Mouse (Mus musculus) liver, adult 2 months (tissue): ENCODE results near the gene Prrxl1. TPM values are rescaled to one million over a fixed set of nuclear protein-coding genes. Genes with fewer than 3 reads are reported as not detected.

Source experiments
- DNase-seq: peaks from one replicate; pipeline ENCODE4 v3.0.0-alpha.2; 2011; ENCODE audit warnings: low read depth, low spot score; ENCODE audit errors: extremely low read depth
- H3K27ac ChIP-seq: fragments of 200-500 bp; replicated peaks from 2 replicates; pipeline ENCODE4 v1.5.1; 2012; ENCODE audit warnings: low read depth, mild to moderate bottlenecking, control low read depth, inconsistent platforms, low read length; ENCODE audit not compliant: insufficient read depth
- H3K27me3 ChIP-seq: fragments of 200-500 bp; 2 replicates; pipeline ENCODE4 v1.6.1; 2012; ENCODE audit warnings: mild to moderate bottlenecking, moderate library complexity, low read length, inconsistent platforms; ENCODE audit not compliant: control insufficient read depth, insufficient read depth
- H3K36me3 ChIP-seq: fragments of 200-500 bp; 2 replicates; pipeline ENCODE4 v1.6.1; 2012; ENCODE audit warnings: low read length, inconsistent platforms; ENCODE audit not compliant: control insufficient read depth, insufficient read depth
- H3K4me1 ChIP-seq: fragments of 200-500 bp; 2 replicates; pipeline ENCODE4 v1.6.1; 2011; ENCODE audit warnings: low read length; ENCODE audit not compliant: control insufficient read depth, insufficient read depth
- H3K4me3 ChIP-seq: fragments of 200-500 bp; 2 replicates; pipeline ENCODE4 v1.5.1; 2011; ENCODE audit warnings: low read depth, mild to moderate bottlenecking, control low read depth, low read length, moderate library complexity; ENCODE audit not compliant: insufficient read depth
- H3K79me2 ChIP-seq: fragments of 200-500 bp; 2 replicates; pipeline ENCODE4 v1.6.1; 2012; ENCODE audit warnings: inconsistent platforms, mild to moderate bottlenecking, low read length, moderate library complexity; ENCODE audit not compliant: control insufficient read depth, insufficient read depth
- H3K9ac ChIP-seq: fragments of 200-500 bp; 2 replicates; pipeline ENCODE4 v1.6.1; 2012; ENCODE audit warnings: low read depth, mild to moderate bottlenecking, control low read depth, inconsistent platforms, low read length
- CTCF ChIP-seq: fragments of 200-500 bp; IDR thresholded peaks from 2 replicates; pipeline ENCODE4 v1.5.1; 2011; ENCODE audit warnings: low read depth, low read length, control low read depth
- POLR2A ChIP-seq: fragments of 200-500 bp; IDR thresholded peaks from 2 replicates; pipeline ENCODE4 v1.6.1; 2011; ENCODE audit warnings: low read length, control low read depth; ENCODE audit not compliant: insufficient read depth; ENCODE audit errors: extremely low read depth
- WGBS: fragments of 180-500 bp; shearing (Covaris S2); methylation state at CpG from one replicate; pipeline ENCODE4 v1.1.7; 2018; 5-methylcytosine and 5-hydroxymethylcytosine counted together
- polyA plus RNA-seq: library from polyadenylated mRNA; depleted of rRNA; stranded (reverse); fragments of >200 nt; gene quantifications from 2 replicates; pipeline ENCODE4 v1.2.3, GENCODE M21; 2012; rRNA removed
- total RNA-seq: library from RNA; depleted of rRNA; stranded (reverse); fragments of >200 nt; gene quantifications from 2 replicates; pipeline ENCODE4 v1.2.3, GENCODE M21; 2014; rRNA removed

The Prrxl1 gene
- not detected in 2 replicates for total RNA-seq
- not detected in 2 replicates for polyA plus RNA-seq

GRCm38 (mm10) chr14:32599290-32600041 is at the start of gene Prrxl1:
Gene Prrxl1 (plus strand): TSS chr14:32599407.
- no peaks in the 10 kb centered on the region for H3K4me1 ChIP-seq
- no peak for DNase-seq
- no peak within 1 kb of the TSS for H3K9ac ChIP-seq
- no peak within 1 kb of the TSS for H3K4me3 ChIP-seq
- H3K36me3 ChIP-seq: no peaks in the 10 kb centered on the region
- no peak within 1 kb of the TSS for H3K27ac ChIP-seq
- WGBS: 2% methylated on average over 53 of the region's 53 CpGs
- peaks cover 23% of the 10 kb centered on the region for H3K27me3 ChIP-seq
- H3K79me2 ChIP-seq: no peaks in the 10 kb centered on the region
- TF ChIP-seq POLR2A (no peak), CTCF (no peak)

- H3K27ac ChIP-seq: no peak overlapping the region
- H3K4me1 ChIP-seq: no peaks in the 10 kb centered on the region
- H3K9ac ChIP-seq: no peak overlapping the region
- no peak overlapping the region for H3K4me3 ChIP-seq
- H3K27me3 ChIP-seq: no peaks in the 10 kb centered on the region
- H3K36me3 ChIP-seq: peaks cover 34% of the 10 kb centered on the region
- no peaks in the 10 kb centered on the region for H3K79me2 ChIP-seq
- TF ChIP-seq POLR2A (no peak), CTCF (no peak; the same call in 1 of the 2 replicates)
- WGBS: 90% methylated on average over 5 of the region's 5 CpGs
- no peak for DNase-seq
These were observed 47.4 kb upstream of the Prrxl1 start for GRCm38 (mm10) chr14:32551854-32552253.

DNA sequence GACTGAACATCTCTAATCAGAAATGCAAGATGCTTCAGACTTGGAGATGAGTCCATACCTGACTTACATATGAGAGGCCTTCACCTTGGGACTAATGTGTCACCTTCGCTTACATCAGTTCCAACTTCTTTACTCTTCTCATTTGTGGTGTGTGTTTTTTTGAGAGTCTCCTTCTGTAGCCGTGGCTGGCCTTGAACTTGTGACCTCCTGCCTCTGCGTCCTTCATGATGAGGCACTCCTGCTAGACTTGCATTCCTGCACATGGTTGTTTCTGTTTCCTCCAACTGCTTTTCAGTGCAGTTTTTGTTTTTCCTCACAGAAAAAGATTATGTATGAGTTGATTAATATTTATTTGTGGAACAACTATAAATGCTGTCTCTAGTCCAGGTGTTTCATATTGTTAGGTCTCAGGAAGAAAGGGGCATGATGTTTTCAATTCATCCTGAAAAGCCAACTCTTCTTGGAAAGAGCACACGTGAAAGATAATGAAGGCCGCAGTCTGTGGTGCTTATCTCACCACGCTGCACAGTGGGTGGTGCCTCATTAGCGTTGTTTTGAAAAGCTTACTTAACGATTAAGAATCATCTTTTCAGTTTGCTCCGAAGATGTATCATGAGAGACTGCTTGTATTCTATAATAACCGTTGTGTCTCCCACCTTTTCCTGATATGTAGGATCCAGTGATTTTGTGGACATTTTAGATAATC is 45.9 kb upstream of the Prrxl1 start:
- H3K27ac ChIP-seq: no peak overlapping the region
- no peaks in the 10 kb centered on the region for H3K79me2 ChIP-seq
- H3K4me1 ChIP-seq: no peaks in the 10 kb centered on the region
- H3K36me3 ChIP-seq: peaks cover 33% of the 10 kb centered on the region
- no peak overlapping the region for H3K4me3 ChIP-seq
- 77% methylated on average over 10 of the region's 10 CpGs for WGBS
- no peaks in the 10 kb centered on the region for H3K27me3 ChIP-seq
- no peak for DNase-seq
- no peak overlapping the region for H3K9ac ChIP-seq
- TF ChIP-seq CTCF (no peak), POLR2A (no peak)

GRCm38 (mm10) chr14:32554860-32555526 is 44.2 kb upstream of the Prrxl1 start:
- Histone ChIP-seq H3K27ac (no peak overlapping the region), H3K79me2 (no peaks in the 10 kb centered on the region), H3K4me3 (no peak overlapping the region), H3K4me1 (no peaks in the 10 kb centered on the region), H3K9ac (no peak overlapping the region), H3K27me3 (no peaks in the 10 kb centered on the region), H3K36me3 (peaks cover 40% of the 10 kb centered on the region)
- no peak for TF ChIP-seq POLR2A
- no peak for TF ChIP-seq CTCF
- whole genome bisulfite sequencing: 92% methylated on average over 8 of the region's 8 CpGs
- DNase-seq: no peak

GRCm38 (mm10) chr14:32561428-32561827 is 37.8 kb upstream of the Prrxl1 start:
- H3K36me3 ChIP-seq: peaks cover 42% of the 10 kb centered on the region
- H3K27me3 ChIP-seq: no peaks in the 10 kb centered on the region
- H3K27ac ChIP-seq: no peak overlapping the region
- no peaks in the 10 kb centered on the region for H3K79me2 ChIP-seq
- H3K4me1 ChIP-seq: no peaks in the 10 kb centered on the region
- H3K4me3 ChIP-seq: no peak overlapping the region
- no peak overlapping the region for H3K9ac ChIP-seq
- no peak for TF ChIP-seq POLR2A
- no peak for TF ChIP-seq CTCF
- DNase-seq: no peak
- 98% methylated on average over 3 of the region's 3 CpGs for WGBS
